Mouse (Mus musculus) CH12.LX (cell line): Measurements from ENCODE around the gene Shq1.

Source experiments
- BHLHE40 ChIP-seq: IDR thresholded peaks from 2 replicates; pipeline ENCODE4 v1.6.1; 2011; ENCODE audit warnings: mild to moderate bottlenecking, low read depth, low read length, improper control_type of control experiment
- CHD1 ChIP-seq: IDR thresholded peaks from 2 replicates; pipeline ENCODE4 v1.6.1; 2012; ENCODE audit warnings: low read depth, low read length, improper control_type of control experiment, inconsistent platforms
- CHD2 ChIP-seq: IDR thresholded peaks from 2 replicates; pipeline ENCODE4 v1.6.1; 2011; ENCODE audit warnings: low read length, improper control_type of control experiment
- CTCF ChIP-seq, 2 experiments: IDR thresholded peaks in 1 of 2; conservative IDR thresholded peaks in 1 of 2; 2 replicates each; pipeline ENCODE4 v1.5.1; 2011 to 2012; ENCODE audit warnings: low read depth in 2 of 2, low read length in 2 of 2, improper control_type of control experiment in 1 of 2, inconsistent platforms in 1 of 2, mild to moderate bottlenecking in 1 of 2, moderate library complexity in 1 of 2
- E2F4 ChIP-seq: IDR thresholded peaks from 2 replicates; pipeline ENCODE4 v1.6.1; 2011; ENCODE audit warnings: low read depth, low read length, improper control_type of control experiment; ENCODE audit not compliant: insufficient replicate concordance
- ETS1 ChIP-seq: conservative IDR thresholded peaks from 2 replicates; pipeline ENCODE4 v1.6.1; 2012; ENCODE audit warnings: low read depth, mild to moderate bottlenecking, inconsistent platforms, low read length, improper control_type of control experiment, moderate library complexity
- IRF4 ChIP-seq: IDR thresholded peaks from 2 replicates; pipeline ENCODE4 v1.6.1; 2014; ENCODE audit warnings: low read depth, mild to moderate bottlenecking, inconsistent platforms, low read length, improper control_type of control experiment
- MAFK ChIP-seq: IDR thresholded peaks from 2 replicates; pipeline ENCODE4 v1.6.1; 2011; ENCODE audit warnings: low read length, improper control_type of control experiment; ENCODE audit not compliant: insufficient replicate concordance
- NELFE ChIP-seq: IDR thresholded peaks from 2 replicates; pipeline ENCODE4 v1.6.1; 2011; ENCODE audit warnings: low read depth, low read length, improper control_type of control experiment
- NRF1 ChIP-seq: IDR thresholded peaks from 2 replicates; pipeline ENCODE4 v1.6.1; 2014; ENCODE audit warnings: low read depth, mild to moderate bottlenecking, inconsistent platforms, low read length, improper control_type of control experiment, moderate library complexity
- POLR2A ChIP-seq: IDR thresholded peaks from 2 replicates; pipeline ENCODE4 v1.6.1; 2011; ENCODE audit warnings: low read depth, mild to moderate bottlenecking, improper control_type of control experiment, low read length
- RCOR1 ChIP-seq: conservative IDR thresholded peaks from 2 replicates; pipeline ENCODE4 v1.6.1; 2012; ENCODE audit warnings: low read depth, mild to moderate bottlenecking, inconsistent platforms, low read length, improper control_type of control experiment
- SIN3A ChIP-seq: IDR thresholded peaks from 2 replicates; pipeline ENCODE4 v1.6.1; 2012; ENCODE audit warnings: low read length, improper control_type of control experiment, inconsistent platforms
- ZC3H11A ChIP-seq: IDR thresholded peaks from 2 replicates; pipeline ENCODE4 v1.6.1; 2012; ENCODE audit warnings: low read depth, mild to moderate bottlenecking, inconsistent platforms, low read length, improper control_type of control experiment

DNA sequence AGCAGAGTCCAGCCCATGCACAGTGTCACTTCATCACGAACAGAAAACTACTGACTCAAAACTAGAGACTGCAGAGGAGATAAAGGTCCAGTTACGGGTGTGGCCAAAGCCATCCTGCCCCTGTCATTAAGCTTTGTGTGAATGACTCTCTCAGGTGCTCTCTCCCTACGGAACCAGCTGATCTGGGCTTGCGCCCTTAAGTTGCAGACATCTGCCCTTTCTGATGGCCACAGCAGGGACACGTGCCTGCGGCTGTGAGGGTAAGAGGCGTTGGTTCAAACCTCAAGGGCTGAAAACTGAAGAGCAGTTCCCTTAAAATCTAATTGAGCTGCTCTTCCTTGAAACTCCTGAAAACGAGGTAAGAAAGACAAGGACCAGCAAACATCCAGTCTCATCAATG lies 45.9 kb upstream of the Shq1 start:
- no peak for TF ChIP-seq CHD2
- TF ChIP-seq CTCF (conservative IDR thresholded peaks at IDR 0.05 in 1 of 2, IDR thresholded peaks at IDR 0.05 in 1 of 2; ENCODE audit: low read depth in 2 of 2, low read length in 2 of 2), result no peak
- TF ChIP-seq RCOR1, result no peak
- no peak for TF ChIP-seq POLR2A
- no peak for TF ChIP-seq E2F4
- no peak for TF ChIP-seq NRF1
- TF ChIP-seq CHD1, result no peak
- TF ChIP-seq NELFE, result no peak
- TF ChIP-seq IRF4, result peak; percentile 64
- TF ChIP-seq ZC3H11A, result no peak
- TF ChIP-seq SIN3A, result no peak
- TF ChIP-seq MAFK, result no peak
- no peak for TF ChIP-seq ETS1
- TF ChIP-seq BHLHE40, result peak; percentile 63
